Mouse (Mus musculus) layer of hippocampus, postnatal 14 days (tissue): ENCODE measurements around the gene Pms2. TPM values are rescaled to one million over a fixed set of nuclear protein-coding genes. Genes with fewer than 3 reads are reported as not detected.
A peak's percentile ranks its signal among the peaks of the same experiment; 100 is the strongest.

Experiments
- DNase-seq, 2 experiments: peaks; one replicate each; pipeline ENCODE4 v3.0.0; 2021 to 2022; ENCODE audit warnings: low spot score in 2 of 2, mixed read lengths in 1 of 2
- total RNA-seq, 2 experiments: library from RNA; stranded (reverse); gene quantifications; 2 replicates each; pipeline ENCODE4 v1.2.3; 2021

Gene Pms2
- total RNA-seq, 2 experiments from 2014 or later: 19.0 to 21.9 TPM

DNA sequence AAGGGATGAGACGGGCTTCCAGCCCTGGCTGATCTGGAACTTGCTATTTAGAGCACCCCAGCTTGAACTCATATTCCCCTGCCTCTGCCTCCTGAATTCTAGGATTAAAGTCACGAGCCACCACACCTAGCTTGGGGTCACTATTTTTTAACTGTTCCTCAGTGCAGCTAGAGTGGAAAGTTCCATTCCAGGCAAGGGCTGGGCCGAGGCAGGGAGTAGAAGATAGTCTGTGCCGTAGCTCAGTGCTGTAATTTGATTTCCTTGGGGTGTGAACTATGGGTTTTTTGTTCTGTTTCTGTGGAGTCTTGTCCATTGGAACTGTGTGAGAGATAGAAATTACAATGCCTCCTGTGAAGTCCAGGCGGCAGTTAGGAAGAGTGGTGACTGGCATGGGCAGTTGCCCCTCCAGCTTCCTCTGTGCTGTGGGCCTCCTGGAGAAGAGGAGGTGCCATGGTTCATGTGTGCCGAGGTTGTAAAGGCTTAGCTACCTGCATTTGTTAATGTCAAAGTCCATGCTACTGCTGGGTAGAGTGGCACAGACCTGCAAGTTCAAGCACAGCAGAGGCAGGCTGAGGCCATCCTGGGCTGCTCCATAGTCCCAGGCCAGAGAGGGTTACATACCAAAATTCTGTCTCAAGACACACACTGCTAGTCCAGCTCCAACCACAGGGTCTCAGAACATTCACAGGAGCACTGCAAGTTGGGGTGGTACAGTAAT lies 22.3 kb downstream of the Pms2 start:
- DNase-seq: no peak

DNA sequence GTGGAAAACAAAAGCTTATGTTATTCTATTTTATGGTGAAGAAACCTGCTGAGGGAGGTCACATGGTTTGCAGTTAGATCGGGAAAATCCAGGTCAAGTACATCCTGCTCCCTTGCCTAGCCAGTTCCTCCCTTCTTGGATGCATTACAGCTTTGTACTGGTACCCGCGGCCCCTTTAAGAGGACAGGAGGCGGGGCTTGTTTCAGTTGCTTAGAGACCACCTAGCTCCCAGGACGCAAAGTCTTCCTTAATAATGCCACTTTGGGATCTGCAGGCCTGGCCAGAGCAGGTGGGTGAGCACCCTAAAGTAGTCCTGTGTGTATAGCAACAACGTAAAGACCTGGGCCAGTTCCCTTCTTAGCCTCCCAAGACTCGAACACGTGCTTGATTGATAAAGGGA lies 23.1 kb downstream of the Pms2 start, which contains the start of gene Rsph10b:
TSS of gene Rsph10b (plus strand) at position 205 of the 400 bp plus-strand sequence.
- DNase-seq: peak in 1 of 2 experiments; percentile 30

DNA sequence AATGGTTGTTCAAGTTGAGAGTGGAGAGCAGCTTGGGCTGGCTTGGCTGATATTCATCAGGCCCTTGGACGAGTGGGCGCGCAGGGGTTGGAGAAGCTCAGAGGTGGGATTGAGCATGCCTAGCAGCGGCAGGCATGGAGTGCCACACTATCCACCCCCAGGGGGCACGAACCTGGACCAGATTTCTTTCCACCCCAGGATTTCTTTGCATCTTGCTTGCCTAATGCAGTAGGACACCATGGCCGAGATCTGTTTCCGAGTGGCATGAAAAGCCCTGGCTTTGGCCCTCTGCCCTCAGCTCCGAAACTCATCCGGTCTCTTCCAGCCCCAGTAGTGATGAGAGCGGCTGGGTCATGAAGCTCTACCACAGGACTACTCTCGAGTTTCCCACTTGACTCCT lies 23.6 kb downstream of the Pms2 start:
- no peak for DNase-seq

DNA sequence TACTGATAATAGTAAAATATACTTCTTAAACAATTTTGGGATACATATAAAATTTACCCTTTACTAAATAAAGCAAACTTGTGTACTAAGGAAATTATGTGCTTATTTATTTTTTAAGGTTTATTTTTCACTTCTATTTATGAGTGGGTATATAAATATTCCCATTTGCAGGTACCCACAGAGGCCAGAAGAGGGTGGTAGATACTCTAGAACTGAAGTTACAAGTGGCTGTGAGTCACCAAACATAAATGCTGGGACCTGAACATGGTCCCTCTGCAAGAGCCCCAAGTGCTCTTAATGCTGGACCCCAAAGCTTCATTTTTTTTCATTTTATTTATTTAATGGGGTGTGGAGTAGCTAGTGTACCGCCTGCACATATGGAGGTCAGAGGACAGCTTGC lies 24.1 kb downstream of the Pms2 start:
- DNase-seq: no peak

DNA sequence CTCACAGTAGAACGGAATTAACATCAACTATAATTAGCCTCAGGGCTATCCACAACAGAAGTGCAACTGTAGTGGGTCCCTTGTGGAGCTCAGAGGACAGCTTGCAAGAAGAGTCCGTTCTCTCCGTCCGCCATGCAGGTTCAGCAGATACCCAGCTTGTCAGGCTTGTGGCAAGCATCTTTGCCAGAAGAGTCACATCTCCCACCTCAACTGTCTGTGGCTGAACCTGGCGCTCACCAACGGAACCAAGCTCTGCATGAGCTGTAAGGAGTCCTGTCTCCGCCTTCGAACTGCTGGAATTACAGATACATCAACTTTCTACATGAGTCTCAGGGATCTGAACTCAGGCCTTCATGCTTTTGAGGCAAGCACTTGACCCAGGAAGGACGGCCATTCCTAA lies 26.4 kb downstream of the Pms2 start:
- DNase-seq: no peak

DNA sequence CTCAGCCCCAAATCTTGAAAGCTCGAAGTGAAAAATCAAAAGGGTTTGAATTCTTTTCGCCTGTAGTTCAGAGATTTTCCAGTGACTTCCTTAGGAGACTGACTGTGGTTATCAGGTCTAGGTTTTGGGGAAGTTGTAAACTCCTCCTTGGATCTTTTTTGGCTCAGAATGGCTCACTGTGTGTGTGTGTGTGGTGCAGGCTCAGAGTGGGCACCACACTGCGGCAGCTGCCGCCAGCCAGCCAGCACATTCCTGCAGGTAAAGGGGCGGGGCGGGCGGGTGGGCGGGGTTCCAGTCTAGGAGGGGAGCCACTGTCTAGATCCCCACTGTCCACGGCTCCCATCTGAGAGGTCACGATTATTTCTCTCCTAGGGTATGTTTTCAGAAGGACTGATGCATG lies 31.8 kb downstream of the Pms2 start:
- DNase-seq: no peak

DNA sequence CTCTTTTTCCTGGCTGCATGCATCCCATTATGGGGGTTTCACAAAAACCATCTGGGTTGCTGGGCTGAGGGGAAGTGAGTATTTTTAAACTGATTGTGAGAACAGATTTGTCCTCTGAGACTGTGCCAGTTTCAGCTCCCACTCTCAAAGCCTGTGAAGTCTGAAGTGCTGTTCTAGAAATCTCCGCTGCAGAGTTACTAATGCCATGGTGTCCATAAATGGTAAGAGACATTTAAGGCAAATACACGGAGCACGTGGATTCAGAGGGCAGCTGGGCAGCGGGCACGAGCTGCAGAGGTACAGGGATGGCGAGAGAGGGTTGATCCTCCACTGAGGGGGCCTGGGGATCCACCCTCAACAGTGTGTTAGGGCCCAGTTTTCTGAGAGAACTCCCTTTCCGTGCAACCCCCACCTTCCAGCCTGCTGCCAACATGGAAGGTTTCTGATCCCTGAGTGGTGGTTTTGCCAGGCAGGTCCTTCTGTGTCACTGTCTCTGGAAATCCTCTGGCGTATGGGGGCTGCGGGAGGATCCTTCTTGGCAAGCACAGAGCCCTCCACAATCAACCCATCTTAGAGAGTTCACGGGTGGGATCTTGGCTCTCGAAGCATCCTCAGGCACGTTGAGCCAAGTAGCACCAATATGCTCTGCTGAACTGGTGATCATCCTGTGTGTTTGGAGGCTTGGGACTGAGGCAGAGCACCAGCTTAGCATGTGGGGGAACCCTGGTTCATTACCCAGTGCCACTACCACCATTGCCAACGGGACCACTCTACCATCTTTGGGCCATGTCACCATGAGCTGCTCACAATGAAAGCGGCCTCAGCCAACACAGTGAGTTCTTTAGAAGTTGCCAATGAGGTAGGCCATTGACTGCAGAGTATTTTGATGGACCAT lies 33.7 kb downstream of the Pms2 start:
- peak; percentile 81 to 93 for DNase-seq

DNA sequence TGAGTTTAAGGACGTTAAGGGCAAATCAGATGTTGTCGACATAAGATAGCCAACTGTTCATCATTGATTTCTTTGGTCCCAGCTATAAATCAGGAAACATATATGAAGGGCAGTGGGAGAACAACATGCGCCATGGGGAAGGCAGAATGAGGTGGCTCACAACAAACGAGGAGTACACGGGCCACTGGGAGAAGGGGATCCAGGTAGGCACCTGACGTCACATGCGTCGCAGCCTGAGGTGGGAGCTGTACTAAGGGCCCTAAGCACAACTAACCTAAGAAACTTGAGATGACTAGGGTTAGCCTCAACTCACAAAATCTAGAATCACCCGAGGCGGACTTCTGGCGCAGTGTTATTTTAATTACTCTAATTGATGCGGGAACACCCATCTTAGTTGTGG lies 38.6 kb downstream of the Pms2 start:
- no peak for DNase-seq

DNA sequence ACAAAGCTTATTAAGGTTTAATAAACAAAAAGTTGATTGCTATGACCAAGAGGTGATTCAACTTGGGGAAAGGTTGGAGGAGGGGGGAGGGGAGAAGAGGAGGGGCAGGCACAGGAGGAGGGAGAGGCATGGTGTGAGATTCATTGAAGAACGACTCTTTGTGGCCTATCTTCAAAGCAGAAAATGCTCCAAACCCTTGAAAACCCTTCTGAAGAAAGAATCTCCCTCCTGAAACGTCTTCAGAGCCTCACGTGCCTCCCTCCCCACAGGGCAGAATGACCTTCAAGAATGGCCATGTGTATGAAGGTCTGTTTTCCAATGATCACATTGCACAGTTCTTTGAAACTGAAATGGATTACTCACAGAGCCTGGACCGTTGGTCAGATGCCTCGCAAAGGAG lies 40.3 kb downstream of the Pms2 start:
- DNase-seq: no peak

DNA sequence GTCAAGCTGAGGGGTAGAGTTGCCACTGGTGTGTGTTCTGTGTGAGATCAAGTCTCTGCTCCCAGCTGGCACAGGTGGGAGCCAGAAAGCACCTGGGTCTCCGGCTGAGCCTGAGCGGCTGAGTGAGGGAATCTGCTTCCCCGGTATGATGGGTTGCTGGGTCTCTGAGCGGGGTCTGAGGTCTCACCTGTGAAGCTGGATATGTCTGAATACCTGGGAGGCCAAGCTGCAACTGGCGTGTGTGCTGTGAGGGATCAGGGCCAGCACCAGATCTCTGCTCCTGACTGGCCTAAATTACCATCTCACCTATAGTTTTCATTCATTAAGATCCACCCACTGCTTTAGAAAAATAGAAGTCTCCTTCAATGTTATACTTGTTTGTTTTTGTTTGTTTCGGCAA lies 47.3 kb downstream of the Pms2 start:
- DNase-seq: no peak

DNA sequence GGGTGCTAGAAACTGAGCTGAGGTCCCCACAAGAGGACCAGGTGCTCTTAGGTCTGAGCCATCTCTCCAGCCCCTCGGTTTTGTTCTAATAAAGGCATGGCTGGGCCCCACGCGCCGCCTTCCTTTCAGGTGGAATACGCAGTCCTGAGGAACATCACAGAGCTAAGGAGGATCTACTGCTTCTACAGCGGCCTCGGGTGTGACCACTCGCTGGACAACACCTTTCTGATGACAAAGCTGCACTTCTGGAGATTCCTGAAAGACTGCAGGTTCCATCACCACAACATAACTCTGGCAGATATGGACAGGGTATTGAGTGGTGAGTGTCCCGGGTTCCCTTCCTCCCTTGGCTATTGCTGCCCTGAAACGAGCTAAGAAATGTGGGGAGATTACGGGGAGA lies 49.8 kb downstream of the Pms2 start:
- DNase-seq: no peak

DNA sequence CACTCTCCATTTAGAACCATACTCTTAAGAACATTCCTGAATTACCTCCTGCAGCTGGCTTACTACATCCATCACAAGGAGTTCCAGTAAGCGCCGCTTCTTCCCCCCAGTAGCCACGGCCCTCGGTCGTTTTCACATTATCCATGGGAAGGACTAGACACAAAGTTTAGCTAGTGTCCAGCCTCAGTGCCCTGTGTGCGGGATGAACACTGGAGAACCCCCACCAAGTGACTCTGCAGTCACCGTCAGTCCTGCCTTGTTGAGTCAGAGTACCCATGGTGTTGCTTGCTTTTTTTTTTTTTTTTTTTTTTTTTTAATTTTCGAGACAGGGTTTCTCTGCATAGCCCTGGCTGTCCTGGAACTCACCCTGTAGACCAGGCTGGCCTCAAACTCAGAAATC lies 51.4 kb downstream of the Pms2 start:
- no peak for DNase-seq

DNA sequence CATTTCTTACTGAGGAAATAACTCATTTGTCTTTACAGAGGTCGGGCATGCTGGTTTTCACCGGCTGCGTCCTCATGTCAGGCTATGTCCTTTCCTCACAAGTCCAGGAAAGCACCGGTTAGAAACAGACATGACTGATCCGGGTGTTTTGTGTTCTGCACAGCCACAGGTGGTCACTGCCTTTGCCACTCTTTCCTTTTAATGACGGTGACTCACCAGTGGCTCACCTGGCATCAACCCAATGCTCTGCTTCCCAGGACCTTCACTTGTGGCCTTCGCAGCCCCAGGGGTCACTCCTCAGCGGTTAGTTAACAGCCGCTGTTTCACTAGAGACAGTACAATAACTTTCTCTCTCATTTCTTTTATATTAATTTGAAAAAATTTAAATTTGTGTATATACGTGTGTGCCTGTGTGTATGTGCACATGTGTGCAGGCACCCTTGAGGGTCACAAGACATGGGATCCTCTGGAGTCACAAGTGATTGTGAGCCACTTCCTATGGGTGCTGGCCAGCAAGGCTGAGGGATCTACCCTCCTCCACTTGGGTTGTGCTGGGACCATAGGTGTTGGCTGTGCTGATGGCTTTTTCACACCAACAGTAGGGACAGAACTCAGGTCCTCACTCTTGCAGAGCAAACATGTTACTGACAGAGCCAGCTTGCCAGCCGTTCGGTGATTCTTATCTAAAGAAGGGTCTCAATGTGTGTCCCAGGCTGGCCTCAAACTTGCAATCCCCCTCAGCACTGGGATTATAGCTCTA lies 56.0 kb downstream of the Pms2 start:
- DNase-seq: no peak

DNA sequence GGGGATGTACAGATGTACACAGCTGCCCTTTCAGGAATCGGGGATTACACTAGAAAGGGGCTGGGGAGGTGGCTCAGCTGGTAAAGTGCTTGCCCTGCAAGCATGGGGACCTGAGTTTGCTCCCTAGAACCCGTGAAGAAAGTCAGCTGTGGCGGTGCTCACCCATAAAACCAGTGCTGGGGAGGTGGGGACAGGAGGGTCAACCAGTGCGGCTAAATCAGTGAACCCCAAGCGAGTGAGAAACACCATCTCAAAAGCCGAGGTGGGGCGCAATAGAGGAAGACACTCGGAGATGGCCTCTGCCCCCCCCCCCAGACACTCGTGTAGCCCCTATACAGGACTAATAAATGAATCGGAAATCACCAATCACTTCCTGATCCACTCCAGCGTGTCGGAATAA lies 56.9 kb downstream of the Pms2 start:
- no peak for DNase-seq

DNA sequence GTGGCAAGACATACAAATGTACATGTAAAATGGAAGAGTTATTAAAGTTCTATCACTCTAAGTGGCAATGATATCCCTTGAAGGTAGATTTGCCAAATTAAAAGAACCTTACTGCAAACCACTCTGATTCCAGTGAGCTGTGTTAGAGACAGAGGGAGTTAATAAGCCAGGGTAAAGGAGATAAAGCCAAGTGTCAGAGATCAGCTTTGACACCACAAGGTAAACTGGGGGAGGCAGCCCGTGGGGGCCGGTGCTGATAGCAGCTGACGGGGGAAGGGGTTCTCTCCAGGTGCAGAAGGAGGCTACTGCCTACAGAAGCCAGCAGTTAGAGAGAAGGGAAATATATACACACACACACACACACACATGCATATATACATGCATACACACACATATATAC lies 62.9 kb downstream of the Pms2 start:
- DNase-seq: no peak

DNA sequence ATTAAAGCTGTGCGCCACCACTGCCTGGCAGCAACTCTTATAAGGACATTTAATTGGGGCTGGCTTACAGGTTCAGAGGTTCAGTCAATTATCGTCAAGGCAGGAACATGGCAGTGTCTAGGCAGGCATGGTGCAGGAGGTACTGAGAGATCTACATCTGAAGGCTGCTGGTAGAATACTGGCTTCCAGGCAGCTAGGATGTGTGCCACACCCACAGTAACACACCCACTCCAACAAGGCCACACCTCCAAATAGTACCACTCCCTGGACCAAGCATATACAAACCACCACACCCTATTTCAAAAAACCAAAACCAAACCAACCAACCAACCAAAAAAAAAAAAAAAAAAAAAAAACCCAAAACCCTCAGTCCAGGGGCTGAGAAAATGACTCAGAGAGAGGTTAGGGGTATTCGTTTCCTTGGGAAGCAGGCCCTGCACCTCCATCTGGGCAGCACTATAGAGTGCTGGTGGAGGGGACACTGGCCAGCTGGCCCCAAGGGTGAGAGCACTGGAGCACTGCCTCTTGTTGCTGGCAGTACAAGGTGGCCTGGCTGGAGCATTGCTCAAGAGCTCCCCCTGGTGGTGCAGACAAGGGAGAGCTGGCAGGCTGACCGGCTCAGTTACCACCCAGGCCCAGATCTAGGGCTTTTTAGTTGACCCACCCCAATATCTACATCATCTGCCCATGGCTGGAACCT lies 65.3 kb downstream of the Pms2 start:
- DNase-seq: peak; percentile 51 to 54

DNA sequence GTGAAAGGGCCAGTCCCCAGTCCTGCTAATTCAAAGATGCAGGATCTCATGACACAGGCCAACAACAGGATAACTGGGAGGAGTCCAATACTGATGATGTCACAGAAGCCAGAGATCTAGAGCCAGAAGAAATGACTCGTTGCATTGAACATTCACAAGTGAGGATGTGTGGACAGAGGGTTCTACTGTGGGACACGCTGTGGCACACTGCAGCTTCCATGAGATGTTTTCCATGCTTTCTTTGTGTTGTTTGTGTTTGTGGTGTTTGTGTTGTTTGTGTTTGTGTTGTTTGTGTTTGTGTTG lies 65.8 kb downstream of the Pms2 start:
- no peak for DNase-seq

DNA sequence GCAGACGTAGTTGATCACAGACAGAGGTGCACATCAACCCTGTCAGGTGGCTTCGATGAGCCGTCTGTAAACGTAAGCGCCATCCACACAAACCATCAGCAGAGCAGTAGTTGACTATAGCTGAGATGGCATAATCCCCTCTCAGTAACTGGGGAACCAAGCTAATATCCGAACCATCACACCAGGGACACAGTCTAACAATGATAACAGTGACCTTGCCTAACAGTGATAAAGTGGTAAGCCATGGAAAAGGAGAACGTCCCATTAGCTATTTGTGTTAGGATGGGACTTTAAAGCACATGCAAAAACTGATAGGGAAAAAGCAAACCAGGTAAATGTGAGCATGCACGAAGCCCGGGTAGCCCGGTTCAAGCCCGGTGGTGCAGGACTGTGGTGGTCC lies 66.5 kb downstream of the Pms2 start:
- DNase-seq: no peak

DNA sequence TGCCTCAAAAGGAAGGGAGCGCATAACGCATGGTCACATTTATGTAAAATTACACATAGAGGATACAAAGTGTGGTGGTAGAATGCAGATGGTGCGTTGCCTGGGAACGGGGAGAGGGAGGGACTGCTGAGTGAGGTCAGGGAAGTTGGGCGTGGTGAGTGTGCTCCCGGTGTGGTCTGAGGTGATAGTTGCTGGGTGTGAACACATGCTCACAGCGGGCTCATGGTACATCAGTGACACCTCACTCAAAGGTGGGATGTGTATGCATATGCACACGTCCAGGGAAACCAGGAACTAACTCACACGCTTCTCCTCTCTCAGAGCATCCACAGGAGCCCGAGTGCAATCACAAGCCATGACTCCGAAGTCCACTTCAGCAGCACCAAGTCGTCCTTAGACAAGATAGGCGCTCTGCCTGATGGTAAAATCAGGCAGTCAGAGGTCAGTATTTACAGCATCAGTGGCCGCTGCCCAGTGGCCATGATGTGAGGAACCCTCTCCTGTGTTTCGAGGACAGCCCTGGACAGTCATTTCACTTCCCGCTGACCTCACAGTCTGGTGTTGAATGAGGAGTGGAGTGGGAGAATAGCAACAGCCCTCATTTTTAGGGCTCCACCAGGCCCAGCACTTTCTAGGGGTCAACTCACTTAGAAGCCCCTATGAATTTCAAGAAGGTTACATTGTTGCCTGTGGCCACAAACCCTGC lies 67.1 kb downstream of the Pms2 start:
- no peak for DNase-seq

DNA sequence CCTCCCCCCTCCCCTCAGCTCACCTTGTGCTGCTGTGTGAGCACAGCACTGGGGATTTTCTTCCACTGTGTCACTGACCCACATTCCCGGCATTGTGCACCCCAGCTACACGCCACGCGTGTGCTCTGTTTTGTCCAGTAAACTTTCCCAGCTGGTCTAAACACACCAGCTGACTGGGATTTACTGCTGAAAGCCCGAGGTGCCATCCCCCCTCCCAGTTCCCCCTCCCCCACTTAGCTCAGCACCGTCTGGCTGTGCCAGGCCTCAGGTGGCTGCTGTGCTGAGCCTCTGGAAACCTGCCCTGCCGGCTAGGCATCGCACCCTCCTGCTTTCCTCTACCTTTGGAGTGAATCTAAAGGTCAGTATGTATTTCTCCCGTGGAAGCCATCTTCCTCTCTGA lies 71.1 kb downstream of the Pms2 start:
- DNase-seq: no peak

DNA sequence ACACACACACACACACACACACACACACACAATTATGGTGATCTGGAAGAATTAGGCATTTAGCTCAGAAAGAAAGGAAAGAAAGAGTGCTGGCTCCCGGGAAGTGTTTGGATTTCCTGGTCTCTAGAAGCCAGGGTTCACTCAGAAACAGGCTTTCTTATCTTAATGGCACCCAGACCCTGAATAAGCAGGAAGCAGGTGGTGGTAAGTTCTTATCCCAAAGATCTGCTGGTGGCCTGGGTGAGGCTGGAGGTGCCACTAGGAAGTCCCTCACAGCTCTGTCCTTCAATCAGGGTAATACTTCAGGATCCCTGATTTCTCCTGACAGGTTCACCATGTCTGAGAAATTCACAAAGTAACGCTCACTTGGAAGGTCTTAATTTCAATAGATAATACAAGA lies 72.6 kb downstream of the Pms2 start:
- no peak for DNase-seq
